Mouse (Mus musculus) hindbrain, embryonic 11.5 days (tissue): Measurements from ENCODE around the gene Myh8. TPM values are rescaled to one million over a fixed set of nuclear protein-coding genes. Genes with fewer than 3 reads are reported as not detected.

ENCODE experiments used
- ATAC-seq: fragments of 200-750 bp; cut with Nextera tagmentation; 2 replicates; pipeline ENCODE4 v1.8.0; 2017; ENCODE audit warnings: mild to moderate bottlenecking, moderate TSS enrichment, moderate library complexity; ENCODE audit not compliant: low FRiP score
- DNase-seq: peaks from one replicate; pipeline ENCODE4 v3.0.0-alpha.2; 2015; ENCODE audit warnings: low spot score
- H3K27ac ChIP-seq: fragments of 300-500 bp; sonication (generic); 2 replicates; pipeline ENCODE4 v1.5.1; 2014; ENCODE audit warnings: mild to moderate bottlenecking, low read depth, low read length
- H3K27me3 ChIP-seq: fragments of 300-500 bp; sonication (generic); 2 replicates; pipeline ENCODE4 v1.6.1; 2014; ENCODE audit warnings: mild to moderate bottlenecking, low read length, moderate library complexity, mixed read lengths; ENCODE audit not compliant: control insufficient read depth, insufficient read depth
- H3K36me3 ChIP-seq: fragments of 300-500 bp; sonication (generic); 2 replicates; pipeline ENCODE4 v1.6.1; 2014; ENCODE audit warnings: mild to moderate bottlenecking, low read length, moderate library complexity, mixed read lengths; ENCODE audit not compliant: control insufficient read depth, insufficient read depth
- H3K4me1 ChIP-seq: fragments of 300-500 bp; sonication (generic); replicated peaks from 2 replicates; pipeline ENCODE4 v1.6.1; 2014; ENCODE audit warnings: low read length, mixed read lengths; ENCODE audit not compliant: control insufficient read depth, insufficient read depth
- H3K4me2 ChIP-seq: fragments of 300-500 bp; sonication (generic); replicated peaks from 2 replicates; pipeline ENCODE4 v1.6.1; 2014; ENCODE audit warnings: mild to moderate bottlenecking, low read depth, low read length
- H3K4me3 ChIP-seq: fragments of 300-500 bp; sonication (generic); 2 replicates; pipeline ENCODE4 v1.5.1; 2014; ENCODE audit warnings: low read depth, low read length
- H3K9ac ChIP-seq: fragments of 300-500 bp; sonication (generic); 2 replicates; pipeline ENCODE4 v1.6.1; 2014; ENCODE audit warnings: low read depth, low read length
- H3K9me3 ChIP-seq: fragments of 300-500 bp; sonication (generic); 2 replicates; pipeline ENCODE4 v1.6.1; 2016; ENCODE audit warnings: low read length; ENCODE audit not compliant: control insufficient read depth
- WGBS: fragments of 180-500 bp; shearing (Covaris S2); extraction: QIAGEN DNeasy Blood & Tissue Kit; methylation state at CpG from one replicate; pipeline ENCODE4 v1.1.7; 2014; 5-methylcytosine and 5-hydroxymethylcytosine counted together
- polyA plus RNA-seq: library from polyadenylated mRNA; unstranded; fragments of >200 nt; fragmentation: Nextera tagmentation; extraction: Ambion mirVana; gene quantifications from 2 replicates; pipeline ENCODE4 v1.2.1, GENCODE M21; 2014

The Myh8 gene
- polyA plus RNA-seq, 1 experiment from 2014 or later, result 0.39 TPM

DNA sequence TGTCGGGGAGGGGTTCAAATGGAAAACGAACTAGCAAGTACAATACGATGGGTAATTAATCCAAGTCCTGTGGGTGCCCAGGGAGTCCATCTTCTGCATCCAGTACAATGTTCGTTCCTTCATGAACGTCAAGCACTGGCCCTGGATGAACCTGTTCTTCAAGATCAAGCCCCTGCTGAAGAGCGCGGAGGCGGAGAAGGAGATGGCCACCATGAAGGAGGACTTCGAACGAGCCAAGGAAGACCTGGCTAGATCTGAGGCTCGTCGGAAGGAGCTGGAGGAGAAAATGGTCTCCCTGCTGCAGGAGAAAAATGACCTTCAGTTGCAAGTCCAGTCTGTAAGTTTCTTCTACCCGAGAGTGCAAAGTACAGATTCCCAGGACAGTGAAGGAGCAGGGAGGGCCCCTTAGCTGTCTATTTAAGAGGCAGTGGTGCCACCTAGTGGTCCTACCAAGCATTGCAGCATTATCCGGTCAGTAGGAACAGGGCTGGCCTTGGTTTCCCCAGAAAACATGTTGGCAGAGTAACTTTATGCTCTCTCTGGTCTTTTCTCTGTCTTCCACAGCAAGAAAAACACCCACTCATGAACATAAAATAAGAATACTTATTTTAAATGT lies 73.3 kb downstream of the Myh8 start:
- H3K36me3 ChIP-seq, result no peaks in the 10 kb centered on the region
- H3K4me2 ChIP-seq, result no peak overlapping the region
- H3K4me3 ChIP-seq, result no peak overlapping the region
- no peak overlapping the region for H3K27ac ChIP-seq
- no peak for ATAC-seq
- WGBS, result 58% methylated on average over 14 of the region's 14 CpGs
- no peaks in the 10 kb centered on the region for H3K27me3 ChIP-seq
- peak; percentile 89 for DNase-seq
- no peaks in the 10 kb centered on the region for H3K4me1 ChIP-seq
- H3K9me3 ChIP-seq, result no peaks in the 10 kb centered on the region
- H3K9ac ChIP-seq, result no peak overlapping the region

DNA sequence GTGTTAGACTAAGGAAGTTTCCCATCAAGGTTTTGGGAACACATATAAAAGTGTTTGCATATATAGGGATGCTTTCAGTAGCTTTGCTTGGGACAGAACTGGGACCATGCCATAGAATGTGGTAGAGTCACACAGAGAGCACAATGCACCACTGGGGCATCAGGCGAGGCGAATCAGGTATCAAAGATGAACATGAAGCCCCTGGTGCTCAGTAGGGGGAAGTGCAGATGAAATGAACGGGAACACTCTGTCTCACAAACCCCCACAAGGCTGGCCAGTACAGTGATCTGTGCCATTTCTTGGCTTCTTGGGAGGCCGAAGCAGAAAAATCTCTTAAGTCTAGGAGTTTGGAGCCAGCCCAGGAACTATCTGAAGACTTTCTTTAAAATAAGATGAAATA lies 76.1 kb downstream of the Myh8 start:
- H3K36me3 ChIP-seq, result no peaks in the 10 kb centered on the region
- 63% methylated on average over 4 of the region's 4 CpGs for WGBS
- peak; percentile 25 for DNase-seq

DNA sequence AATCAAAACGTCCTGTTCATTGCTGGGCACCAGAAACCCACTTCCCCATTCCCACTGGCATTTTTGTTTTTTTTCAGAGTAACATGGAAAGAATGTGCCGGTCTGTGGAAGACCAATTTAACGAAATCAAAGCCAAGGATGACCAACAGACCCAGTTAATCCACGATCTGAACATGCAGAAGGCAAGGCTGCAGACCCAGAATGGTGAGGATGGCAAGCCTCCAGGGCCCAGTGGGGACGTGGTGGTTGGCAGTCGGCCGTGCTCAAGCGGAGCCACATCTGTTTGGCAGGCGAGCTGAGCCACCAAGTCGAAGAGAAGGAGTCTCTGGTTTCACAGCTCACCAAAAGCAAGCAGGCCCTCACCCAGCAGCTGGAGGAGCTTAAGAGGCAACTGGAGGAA lies 81.1 kb downstream of the Myh8 start:
- DNase-seq, result no peak
- no peak overlapping the region for H3K4me3 ChIP-seq
- no peak overlapping the region for H3K27ac ChIP-seq
- no peak overlapping the region for H3K4me2 ChIP-seq
- H3K9me3 ChIP-seq, result no peaks in the 10 kb centered on the region
- no peak for ATAC-seq
- no peaks in the 10 kb centered on the region for H3K36me3 ChIP-seq
- H3K4me1 ChIP-seq, result no peaks in the 10 kb centered on the region
- no peak overlapping the region for H3K9ac ChIP-seq
- WGBS, result 79% methylated on average over 10 of the region's 10 CpGs
- H3K27me3 ChIP-seq, result no peaks in the 10 kb centered on the region

More for the DNA sequence above, 76.1 kb downstream of the Myh8 start:
- no peak overlapping the region for H3K4me2 ChIP-seq
- H3K27me3 ChIP-seq, result no peaks in the 10 kb centered on the region
- ATAC-seq, result no peak
- H3K4me1 ChIP-seq, result no peaks in the 10 kb centered on the region
- no peak overlapping the region for H3K27ac ChIP-seq
- H3K9me3 ChIP-seq, result no peaks in the 10 kb centered on the region
- H3K4me3 ChIP-seq, result no peak overlapping the region
- H3K9ac ChIP-seq, result no peak overlapping the region

Other genes with a start within 250 kb of the Myh8 start
- 38.7 and 39.0 TPM in 2 replicates for gene Adprm, start 224.5 kb upstream of the Myh8 start, polyA plus RNA-seq
- 16.1 and 20.0 TPM in 2 replicates for gene Sco1, start 224.5 kb upstream of the Myh8 start, polyA plus RNA-seq
- gene Myh3, start 198.8 kb upstream of the Myh8 start, polyA plus RNA-seq, result 2.3 and 4.1 TPM in 2 replicates
- gene Myh2, start 106.1 kb upstream of the Myh8 start, polyA plus RNA-seq, result 0.03 TPM in 1 of 2 replicates, not detected in the other
- gene Myh1, start 77.1 kb upstream of the Myh8 start, polyA plus RNA-seq, result 0.03 and 0.04 TPM in 2 replicates
- 0.06 TPM in 1 of 2 replicates, not detected in the other for gene Myh4, start 39.1 kb upstream of the Myh8 start, polyA plus RNA-seq
- not detected in 2 replicates for gene Myh13, start 44.5 kb downstream of the Myh8 start, polyA plus RNA-seq
- gene Gas7, start 178.3 kb downstream of the Myh8 start, polyA plus RNA-seq, result 2.6 and 4.2 TPM in 2 replicates